Mouse (Mus musculus): ENCODE data around the gene Mri1.

GRCm38 (mm10) chr8:84249257-84250170 lies 7.6 kb downstream of the Mri1 start, which contains the start of gene D8Ertd738e:
- no peak for TF ChIP-seq CTCF (conservative IDR thresholded peaks at IDR 0.05; ENCODE audit: low read length)
- no peak for TF ChIP-seq POU5F1 (IDR thresholded peaks at IDR 0.05; ENCODE audit: borderline replicate concordance, low read length)

Data from E14TG2a.4 (cell line).